Mouse (Mus musculus): Measurements from ENCODE around the gene Sema7a.

- TF ChIP-seq CTCF (IDR thresholded peaks at IDR 0.05; ENCODE audit: low read depth, low read length) = no peak
- no peak for TF ChIP-seq POLR2A (IDR thresholded peaks at IDR 0.05; ENCODE audit: borderline replicate concordance, low read depth, low read length)
Observed at GRCm38 (mm10) chr9:57978858-57979257, 38.9 kb downstream of the Sema7a start.

All from bone marrow macrophage, adult 2 months (primary cell).